Mouse (Mus musculus): ENCODE results near the gene Baiap3. TPM values are rescaled to one million over a fixed set of nuclear protein-coding genes. Genes with fewer than 3 reads are reported as not detected.
"Not testable (repeated sequence)": the region's sequence is repeated elsewhere in the genome, so short reads cannot be mapped to it uniquely, and the experiment has no call there.

The Baiap3 gene
- total RNA-seq, 2 experiments from 2014 or later = 0.08 TPM; not detected in 1

DNA sequence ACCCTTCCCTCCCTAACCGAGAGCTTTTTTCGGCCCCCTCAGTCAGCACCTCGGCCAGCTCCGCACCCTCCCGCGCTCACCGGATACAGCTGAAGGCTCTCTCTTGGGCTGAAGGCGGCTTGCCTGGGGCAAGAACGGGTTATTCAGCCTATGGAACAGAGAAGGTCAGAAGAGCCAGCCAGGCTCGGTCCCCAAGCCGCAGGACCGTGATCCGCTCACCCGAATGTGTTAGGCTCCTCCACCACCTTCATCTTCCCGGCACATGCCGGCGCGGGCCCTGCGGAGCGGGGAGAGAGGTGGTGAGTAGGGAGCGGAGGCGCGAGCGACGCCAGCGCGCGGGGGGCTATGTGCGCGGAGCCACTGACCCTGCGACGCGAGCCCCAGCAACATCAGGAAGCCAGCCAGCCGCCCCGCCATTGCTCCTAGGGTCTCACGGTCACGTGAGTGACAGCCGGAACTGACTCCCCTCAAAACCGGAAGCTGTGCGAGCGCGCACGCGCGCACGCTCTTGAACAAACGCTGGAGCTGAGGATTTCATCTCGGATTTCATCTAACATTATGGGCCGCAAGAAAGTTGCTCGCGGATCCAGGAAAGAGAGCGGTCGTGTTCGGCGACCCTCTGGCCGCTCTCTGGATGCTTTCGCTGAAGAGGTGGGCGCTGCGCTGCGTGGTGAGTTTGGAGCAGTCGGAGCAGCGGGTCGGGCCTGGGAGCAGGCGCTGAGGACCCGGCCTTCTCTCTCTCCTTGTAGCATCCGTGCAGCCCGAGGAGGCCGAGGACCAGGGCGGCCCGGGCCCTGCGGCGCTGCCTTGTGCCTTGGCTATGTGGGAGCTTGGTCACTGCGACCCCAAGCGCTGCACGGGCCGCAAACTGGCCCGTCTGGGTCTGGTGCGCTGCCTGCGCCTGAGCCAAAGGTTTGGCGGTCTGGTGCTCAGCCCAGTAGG lies 16.2 kb downstream of the Baiap3 start, which contains the start of the genes Gnptg and Tsr3:
Gene Gnptg, minus strand, starts transcription at position 430 of the 942 bp plus-strand sequence.
Gene Tsr3, plus strand, starts transcription at position 476 of the 942 bp plus-strand sequence.
- peak within 1 kb of the TSS; percentile 100 for H3K4me3 ChIP-seq
- H3K27ac ChIP-seq = peak within 1 kb of the TSS; percentile 90
- peak; percentile 92 for DNase-seq
- no peak for TF ChIP-seq CTCF (IDR thresholded peaks at IDR 0.05)
- intact Hi-C loops (cut with DNase I) = no loop called here

DNA sequence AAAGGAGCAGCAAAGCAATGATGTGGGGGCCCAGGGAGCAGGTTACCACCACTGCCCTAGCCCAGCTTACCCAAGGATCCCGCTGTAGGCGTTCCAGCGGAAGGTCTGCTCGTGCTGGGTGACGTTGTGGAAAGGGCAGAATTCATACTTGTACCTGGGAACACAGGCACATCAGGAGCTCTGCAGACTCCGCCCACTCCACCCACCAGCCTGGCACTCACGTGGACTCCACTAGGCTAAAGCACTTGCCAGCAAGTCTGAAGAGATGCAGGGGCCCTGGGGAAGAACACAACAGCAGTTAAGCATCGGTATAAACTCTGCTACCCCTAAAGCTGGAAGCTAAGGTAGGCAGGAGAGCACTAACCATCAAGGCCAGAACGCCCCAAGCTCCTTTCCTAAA lies 20.5 kb downstream of the Baiap3 start:
- no peak overlapping the region for H3K4me3 ChIP-seq
- intact Hi-C loops (cut with DNase I) = no loop called here
- no peak for DNase-seq
- TF ChIP-seq CTCF (IDR thresholded peaks at IDR 0.05) = no peak
- no peak overlapping the region for H3K27ac ChIP-seq

DNA sequence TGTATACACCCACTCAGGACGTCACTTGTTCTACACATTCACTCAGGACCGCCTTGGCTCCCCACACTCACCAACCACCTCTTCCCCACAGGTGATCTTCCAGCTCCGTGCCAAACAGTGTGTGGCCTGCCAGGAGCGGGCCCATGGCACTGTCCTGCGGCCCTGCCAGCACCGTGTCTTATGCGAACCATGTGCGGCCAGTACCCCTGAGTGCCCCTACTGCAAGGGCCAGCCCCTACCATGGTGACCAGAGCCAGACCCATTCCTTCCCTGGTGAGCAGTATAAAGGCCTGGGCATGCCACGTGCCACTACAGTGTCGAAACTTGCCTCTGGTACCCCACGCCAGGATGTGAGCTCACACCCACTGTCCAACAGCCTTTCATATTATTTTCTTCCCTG lies 24.5 kb downstream of the Baiap3 start:
- H3K27ac ChIP-seq; DNase-seq; H3K4me3 ChIP-seq; intact Hi-C loops (cut with DNase I): not testable (repeated sequence)

DNA sequence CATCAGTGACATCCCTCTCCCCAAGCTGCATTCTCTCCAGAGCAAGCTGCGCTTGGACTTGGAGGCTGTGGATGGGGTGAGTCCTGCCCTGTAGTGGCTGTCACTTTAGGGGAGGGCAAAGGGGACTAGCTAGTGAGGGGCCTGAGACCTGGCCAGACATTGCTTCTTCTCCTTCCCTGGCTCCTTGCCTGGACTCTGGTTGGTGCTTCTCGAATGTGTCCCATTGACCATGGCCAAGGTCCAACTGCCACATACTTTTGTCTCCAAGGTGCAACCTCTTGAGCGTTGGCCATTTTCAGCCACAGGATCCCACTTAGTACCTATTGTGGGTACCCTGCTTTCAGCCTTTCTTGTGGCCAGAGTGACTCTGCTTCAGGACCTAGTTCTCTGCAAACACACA lies 25.5 kb downstream of the Baiap3 start:
- intact Hi-C loops (cut with DNase I) = no loop called here
- no peak for TF ChIP-seq CTCF (IDR thresholded peaks at IDR 0.05)
- H3K27ac ChIP-seq = no peak overlapping the region
- DNase-seq = no peak
- H3K4me3 ChIP-seq = no peak overlapping the region

DNA sequence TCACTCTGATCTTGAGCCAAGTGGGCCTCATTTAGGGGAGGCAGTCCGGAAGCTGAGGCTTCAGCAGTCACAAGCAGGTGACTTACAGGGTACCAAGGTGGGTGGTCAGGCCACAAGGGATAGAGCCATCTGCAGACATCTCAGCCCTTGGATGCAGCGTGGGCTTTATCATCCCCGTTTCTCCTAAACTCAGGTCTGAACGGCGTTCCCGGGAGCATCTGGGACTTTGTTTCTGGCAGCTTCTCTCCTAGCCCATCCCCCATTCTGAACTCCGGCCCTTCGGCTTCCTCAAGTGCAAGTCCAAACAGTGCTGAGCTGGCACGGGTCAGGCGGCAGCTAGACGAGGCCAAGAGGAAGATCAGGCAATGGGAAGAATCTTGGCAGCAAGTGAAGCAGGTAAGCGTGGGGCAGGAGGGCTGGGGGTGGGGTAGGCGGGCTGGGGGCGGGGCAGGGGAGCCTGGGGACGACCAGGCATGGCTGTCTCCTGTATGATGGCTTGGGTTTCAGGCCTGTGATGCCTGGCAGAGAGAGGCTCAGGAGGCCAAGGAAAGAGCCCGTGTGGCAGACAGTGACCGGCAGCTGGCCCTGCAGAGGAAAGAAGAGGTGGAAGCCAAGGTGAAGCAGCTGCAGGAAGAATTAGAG lies 26.0 kb downstream of the Baiap3 start:
- H3K27ac ChIP-seq; intact Hi-C loops (cut with DNase I); H3K4me3 ChIP-seq; DNase-seq: not testable (repeated sequence)

DNA sequence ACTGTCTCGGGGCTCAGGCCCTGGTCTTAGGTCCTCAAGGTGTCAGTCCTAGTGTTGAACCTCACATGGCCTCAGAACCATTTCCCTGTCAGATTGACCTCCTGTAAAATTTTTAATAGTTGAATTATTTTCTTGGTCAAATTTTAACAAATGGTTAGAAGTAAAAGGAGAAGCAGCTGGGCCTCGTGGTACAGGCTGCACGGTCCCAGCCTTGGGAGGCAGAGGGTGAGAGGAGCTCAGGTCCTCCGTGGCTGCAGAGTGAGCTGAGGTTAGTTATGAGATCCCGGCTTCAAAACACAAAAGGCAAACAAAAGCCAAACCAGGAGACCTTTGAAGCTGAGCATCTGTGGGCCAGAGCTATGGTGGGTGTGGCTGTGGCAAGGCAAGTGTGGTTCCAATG lies 28.2 kb downstream of the Baiap3 start:
- TF ChIP-seq CTCF (IDR thresholded peaks at IDR 0.05) = no peak
- no peak for DNase-seq
- Histone ChIP-seq H3K27ac (no peak overlapping the region), H3K4me3 (no peak overlapping the region)
- intact Hi-C loops (cut with DNase I) = no loop called here

DNA sequence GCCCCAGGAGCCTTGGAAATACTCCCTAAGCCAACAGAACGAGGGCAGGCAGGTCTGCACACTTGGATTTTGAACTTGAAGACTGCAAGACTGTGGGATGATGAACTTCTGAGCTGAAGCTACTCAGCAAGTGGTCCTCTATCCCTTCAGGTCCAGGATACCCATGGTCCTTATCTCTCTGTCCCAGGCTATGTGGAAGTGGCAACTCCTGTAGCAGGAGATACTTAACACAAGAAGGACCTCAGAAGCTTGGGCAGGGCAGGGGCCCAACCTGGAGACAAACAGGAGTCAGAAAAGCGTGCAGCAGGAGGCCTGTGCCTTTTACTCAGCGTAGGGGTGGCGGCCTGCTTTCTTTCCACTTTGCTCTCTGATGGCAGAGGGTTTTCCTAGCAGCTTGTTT lies 30.5 kb downstream of the Baiap3 start:
- no peak overlapping the region for H3K4me3 ChIP-seq
- TF ChIP-seq CTCF (IDR thresholded peaks at IDR 0.05) = no peak
- no peak overlapping the region for H3K27ac ChIP-seq
- intact Hi-C loops (cut with DNase I) = no loop called here
- no peak for DNase-seq

DNA sequence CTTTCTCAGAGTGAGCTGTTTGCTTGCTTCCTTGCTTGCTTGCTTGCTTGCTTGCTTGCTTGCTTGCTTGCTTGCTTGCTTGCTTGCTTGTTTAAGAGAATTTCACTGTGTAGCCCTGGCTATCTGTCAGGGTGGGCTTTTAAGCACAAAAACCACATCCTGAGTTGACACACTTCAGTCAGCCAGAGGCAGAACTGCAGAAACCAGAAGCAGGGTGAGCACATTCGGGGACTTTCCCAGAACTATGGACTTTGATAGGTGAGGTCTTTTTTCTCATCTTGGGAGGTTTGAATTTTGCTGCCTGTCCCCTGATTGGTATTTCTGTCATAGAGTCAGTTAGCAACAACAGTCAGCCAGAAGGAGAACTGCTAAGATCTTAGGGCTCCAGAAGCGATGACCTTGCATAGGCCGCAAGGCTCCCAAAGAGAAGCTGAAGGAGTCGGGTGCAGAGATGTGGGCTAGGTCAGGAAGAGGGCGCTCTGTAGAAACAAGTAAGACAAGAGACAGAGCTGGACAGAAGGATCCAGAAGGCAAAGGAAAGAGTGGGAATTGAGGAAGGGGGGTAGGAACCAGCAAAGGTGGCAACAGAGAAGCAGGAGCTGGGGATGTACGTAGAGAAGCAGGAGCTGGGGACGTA lies 31.5 kb downstream of the Baiap3 start:
- no peak overlapping the region for H3K4me3 ChIP-seq
- TF ChIP-seq CTCF (IDR thresholded peaks at IDR 0.05) = no peak
- H3K27ac ChIP-seq = no peak overlapping the region
- intact Hi-C loops (cut with DNase I) = no loop called here
- no peak for DNase-seq

DNA sequence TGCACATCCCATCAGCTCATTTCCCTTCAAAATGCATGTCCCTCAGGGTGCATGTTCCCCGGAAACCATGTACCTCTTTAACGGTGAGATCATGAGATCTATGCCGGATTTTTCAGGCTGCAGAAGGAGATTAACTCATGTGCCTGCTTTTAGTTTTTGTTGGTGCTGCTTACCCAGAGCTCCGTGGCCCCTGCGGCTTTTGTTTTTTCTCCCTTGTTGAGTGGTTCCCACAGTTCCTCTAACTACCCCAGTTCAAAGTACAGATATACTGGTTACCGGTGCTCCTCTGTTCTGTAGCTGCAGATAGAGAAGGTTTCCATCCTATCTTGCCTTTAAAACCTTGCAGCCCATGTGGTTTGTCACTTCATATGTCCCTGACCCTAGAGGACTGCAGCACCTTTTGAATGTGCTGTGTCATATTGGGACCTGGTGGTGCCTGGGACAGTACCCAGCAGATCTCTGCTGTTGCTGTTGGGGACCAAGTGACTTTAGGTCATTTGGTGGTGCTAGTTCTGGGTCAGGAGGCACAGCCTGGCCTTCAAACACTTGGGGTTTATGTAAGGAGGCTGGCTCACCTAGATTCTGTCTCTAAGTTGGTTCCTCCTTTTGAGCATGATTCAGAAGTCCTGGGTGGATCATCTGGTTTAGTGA lies 33.1 kb downstream of the Baiap3 start:
- no peak for TF ChIP-seq CTCF (IDR thresholded peaks at IDR 0.05)
- intact Hi-C loops (cut with DNase I) = no loop called here
- no peak for DNase-seq
- peak overlapping the region; percentile 61 for H3K4me3 ChIP-seq
- peak overlapping the region; percentile 39 for H3K27ac ChIP-seq

DNA sequence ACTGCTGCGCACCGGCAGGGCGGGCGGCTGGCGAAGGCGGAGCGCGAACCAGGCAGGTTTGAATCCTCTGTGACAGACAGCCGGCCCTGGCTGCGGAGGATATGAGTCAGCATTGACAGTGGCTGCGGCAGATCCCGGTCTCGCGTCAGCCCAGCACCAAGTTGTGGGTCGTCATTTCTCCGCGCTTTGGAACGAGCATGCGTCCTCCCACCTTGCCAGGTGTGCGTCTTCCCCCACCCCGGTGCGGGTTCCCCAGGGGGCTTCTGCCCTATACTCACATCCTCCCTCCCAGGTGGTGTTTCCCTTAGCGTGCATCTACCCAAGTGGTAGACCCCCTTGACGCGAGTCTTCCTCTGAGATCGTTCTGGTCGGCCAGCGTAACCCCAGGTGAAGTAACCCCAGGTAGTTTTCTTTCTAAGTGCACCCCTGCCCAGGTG lies 33.6 kb downstream of the Baiap3 start:
- intact Hi-C loops (cut with DNase I); DNase-seq: not testable (repeated sequence)
- H3K27ac ChIP-seq = peak overlapping the region; percentile 39
- H3K4me3 ChIP-seq = peak overlapping the region; percentile 61

DNA sequence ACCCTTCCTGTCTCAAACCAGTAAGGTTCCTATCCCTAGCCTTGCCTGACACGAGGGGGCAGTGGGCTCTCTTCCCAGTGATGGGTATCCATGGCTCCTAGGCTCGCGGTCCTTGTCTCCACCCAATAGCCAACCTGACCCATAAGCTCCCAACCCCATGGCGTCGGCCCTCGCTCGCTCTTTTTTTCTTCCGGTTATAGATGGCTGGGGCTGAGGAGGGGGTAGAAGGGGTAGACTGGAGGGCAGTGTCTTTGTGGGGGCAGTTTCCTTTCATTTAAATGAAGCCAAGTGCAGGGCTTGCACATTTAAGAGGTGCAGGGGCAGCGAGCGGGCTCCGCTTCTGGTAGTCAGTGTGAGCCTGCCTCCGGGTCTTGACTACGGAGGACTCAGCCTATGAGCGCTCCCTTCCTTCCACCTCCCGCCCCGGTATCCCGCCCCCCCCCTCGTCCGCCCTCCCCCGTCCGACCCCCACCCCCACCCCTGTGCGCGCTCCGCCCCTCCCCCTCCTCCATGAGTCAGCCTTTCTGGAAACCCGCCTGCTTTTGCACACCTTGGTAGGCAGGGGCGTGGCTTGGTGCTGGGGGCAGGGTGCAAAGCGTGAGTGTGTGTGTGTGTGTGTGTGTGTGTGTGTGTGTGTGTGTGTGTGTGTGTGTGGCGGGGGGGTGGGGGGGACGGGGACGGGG lies 34.2 kb downstream of the Baiap3 start:
- intact Hi-C loops (cut with DNase I) = no loop called here
- Histone ChIP-seq H3K4me3 (peak overlapping the region; percentile 56), H3K27ac (peak overlapping the region; percentile 46)

DNA sequence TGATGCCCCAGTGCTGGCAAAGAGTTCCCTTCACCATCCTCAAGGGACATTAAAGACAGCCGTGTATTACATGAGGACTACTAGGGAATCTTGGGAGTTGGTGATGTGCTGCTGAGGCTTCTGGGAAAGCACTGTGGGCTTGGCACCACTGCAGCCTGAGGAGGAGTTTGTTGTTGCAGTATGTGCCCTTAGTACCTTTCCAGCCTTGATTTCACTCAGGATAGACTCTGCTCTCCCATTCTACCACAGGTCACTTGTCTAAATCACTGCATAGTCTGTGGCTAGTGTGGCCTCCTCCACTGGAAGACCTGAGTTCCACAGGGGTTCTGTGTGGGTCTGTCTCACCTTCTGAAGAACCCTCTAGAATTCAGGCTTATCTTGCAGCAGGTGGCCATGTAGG lies 35.4 kb downstream of the Baiap3 start:
- intact Hi-C loops (cut with DNase I) = no loop called here
- no peak for TF ChIP-seq CTCF (IDR thresholded peaks at IDR 0.05)
- H3K4me3 ChIP-seq = no peak overlapping the region
- no peak for DNase-seq
- no peak overlapping the region for H3K27ac ChIP-seq

More for the DNA sequence above, 34.2 kb downstream of the Baiap3 start:
- no peak for DNase-seq
- TF ChIP-seq CTCF (IDR thresholded peaks at IDR 0.05) = no peak

Measured in gastrocnemius, adult 2 months (tissue).